Mouse (Mus musculus) thymus, adult 2 months (tissue): ENCODE measurements around the gene Abtb2.

Source experiments
- CTCF ChIP-seq: fragments of 200-500 bp; IDR thresholded peaks from 2 replicates; pipeline ENCODE4 v1.5.1; 2012; ENCODE audit warnings: mild to moderate bottlenecking, control low read depth, low read length, moderate library complexity, borderline replicate concordance; ENCODE audit not compliant: control insufficient read depth, poor library complexity, insufficient read depth; ENCODE audit errors: extremely low read depth
- POLR2A ChIP-seq: fragments of 200-500 bp; IDR thresholded peaks from 2 replicates; pipeline ENCODE4 v1.6.1; 2012; ENCODE audit warnings: mild to moderate bottlenecking, low read length, control low read depth, moderate library complexity; ENCODE audit not compliant: control insufficient read depth, poor library complexity, insufficient read depth; ENCODE audit errors: extremely low read depth

- TF ChIP-seq CTCF (no peak), POLR2A (no peak)
Observed at GRCm38 (mm10) chr2:103690828-103691227, 124.7 kb downstream of the Abtb2 start.
